Mouse (Mus musculus): ENCODE results near the gene Plekhm3.

The Plekhm3 gene

DNA sequence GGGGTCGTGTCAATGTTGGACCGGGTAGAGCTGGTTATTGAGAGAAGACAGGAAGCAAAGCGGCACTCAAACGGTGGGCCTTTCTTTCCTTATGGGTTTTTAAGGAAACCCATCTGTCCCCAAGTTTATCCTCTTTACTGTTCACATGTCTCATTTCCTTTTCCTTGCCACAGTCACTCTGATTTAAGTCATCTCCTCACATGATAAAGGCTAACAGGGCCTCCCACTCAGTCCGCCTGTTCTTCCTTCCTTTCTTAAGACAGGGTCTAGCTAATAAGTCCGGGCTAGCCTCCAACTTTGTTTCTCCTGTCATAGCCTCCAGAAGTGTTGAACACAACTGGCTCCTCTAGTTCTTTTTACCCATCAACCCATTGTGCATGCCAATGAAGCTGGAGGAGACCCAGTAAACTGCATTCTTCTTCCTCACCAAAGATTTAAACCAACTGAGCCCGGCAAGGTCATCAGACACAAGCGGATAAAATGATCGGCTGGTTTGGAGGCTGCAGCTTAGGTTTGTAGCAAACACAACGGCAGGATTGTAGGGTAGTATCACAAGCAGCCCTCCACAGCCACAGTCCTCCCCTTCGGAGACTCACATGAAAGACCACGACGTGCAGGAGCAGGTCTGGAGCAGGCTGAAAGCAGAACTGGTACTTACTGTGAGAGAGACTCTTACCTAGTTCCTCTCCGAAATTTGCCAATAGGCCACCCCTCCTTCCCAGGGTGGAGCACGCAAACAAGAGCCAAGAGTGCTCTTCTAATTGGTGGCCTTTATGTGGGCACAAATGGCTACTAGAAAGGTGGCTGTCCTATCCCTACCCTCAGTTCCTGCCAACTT is 29.0 kb downstream of the Plekhm3 start:
- DNase-seq, result no peak

DNA sequence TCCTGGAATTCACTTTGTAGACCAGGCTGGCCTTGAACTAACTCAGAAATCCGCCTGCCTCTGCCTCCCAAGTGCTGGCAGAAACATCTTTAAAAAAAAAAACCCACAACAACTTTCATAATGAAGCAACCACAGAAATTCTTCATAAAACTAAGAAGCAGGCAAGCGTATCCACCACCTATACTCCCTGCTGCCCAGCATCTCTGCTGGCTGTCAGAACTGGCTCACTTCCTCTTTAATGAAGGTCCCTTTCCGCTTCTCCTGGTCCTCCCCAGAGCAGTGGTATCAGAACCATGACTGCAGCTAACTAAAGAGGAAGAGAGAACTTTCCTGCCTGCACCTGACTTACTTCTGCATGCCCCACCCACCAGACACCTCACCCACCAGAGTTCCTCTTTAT is 31.0 kb downstream of the Plekhm3 start:
- DNase-seq, result no peak

DNA sequence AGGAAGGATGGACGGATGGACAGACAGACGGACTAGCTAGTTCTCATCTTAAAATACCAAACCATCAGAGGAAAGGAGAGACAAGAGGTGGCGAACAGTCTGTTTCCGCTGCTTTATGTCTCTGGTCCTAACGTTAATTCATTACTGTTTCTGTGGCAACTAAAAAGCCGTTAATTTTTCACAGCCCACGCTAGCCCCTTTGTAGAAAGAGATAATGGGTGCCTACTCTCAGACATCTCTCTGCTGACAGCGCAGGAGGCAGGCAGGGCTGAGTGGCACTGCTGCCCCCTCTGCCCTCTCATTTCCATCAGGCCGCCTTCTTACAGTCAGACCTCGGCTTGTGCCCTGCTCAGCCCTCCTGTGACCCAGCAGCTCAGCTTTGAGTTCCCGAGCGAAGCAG is 32.3 kb downstream of the Plekhm3 start:
- DNase-seq, result no peak

DNA sequence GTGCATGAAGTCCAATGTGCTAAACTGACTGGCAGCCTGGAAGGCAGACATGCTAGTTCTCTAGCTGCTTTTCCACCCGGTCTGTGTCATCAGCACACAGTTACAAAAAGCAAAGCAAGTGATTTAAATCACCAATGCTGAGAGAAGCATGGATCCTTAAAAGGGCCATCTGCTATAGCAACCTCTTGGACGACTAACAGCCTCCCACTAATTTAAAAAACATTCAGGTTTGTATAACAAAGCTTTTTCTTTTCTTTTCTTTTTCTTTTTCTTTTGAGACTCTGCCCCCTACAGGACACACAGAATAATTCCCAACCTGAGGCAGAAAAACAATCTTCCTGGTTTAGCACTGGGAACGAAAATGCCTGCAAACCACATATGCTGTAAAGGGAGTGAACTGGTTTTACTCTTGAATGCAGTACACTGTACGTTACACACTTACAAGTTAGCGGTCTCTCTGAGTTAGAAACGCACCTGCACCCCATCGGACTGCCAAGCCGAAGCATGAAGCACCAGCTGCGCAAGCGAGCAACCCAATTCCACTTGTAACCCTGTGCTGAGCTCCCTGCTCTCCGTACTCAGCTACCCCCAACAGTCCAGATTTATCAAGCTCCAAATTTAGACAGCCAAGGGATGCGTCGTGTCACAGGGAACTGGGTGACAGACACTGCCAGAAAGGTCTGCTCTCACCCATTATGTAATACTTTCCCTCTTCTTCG is 37.7 kb downstream of the Plekhm3 start:
- DNase-seq, result peak; percentile 18

DNA sequence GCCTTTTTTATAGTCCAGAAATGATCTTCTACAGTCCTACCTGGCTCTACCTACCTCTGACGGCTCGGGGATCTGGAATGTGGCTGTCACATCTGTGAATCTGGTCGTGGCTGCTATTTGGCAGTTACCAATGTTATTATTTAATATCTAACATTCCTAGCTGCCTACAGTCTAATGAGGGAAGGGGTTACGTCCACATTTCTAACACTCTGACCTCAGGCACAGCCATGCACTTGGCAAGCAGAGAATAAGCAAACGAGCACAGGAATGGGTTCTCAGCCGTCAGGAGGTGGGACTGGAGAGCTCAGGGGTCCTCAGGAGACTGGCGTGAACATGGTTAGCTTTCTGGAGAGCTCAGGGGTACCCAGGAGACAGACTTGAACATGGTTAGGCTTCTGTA is 38.7 kb downstream of the Plekhm3 start:
- no peak for DNase-seq

DNA sequence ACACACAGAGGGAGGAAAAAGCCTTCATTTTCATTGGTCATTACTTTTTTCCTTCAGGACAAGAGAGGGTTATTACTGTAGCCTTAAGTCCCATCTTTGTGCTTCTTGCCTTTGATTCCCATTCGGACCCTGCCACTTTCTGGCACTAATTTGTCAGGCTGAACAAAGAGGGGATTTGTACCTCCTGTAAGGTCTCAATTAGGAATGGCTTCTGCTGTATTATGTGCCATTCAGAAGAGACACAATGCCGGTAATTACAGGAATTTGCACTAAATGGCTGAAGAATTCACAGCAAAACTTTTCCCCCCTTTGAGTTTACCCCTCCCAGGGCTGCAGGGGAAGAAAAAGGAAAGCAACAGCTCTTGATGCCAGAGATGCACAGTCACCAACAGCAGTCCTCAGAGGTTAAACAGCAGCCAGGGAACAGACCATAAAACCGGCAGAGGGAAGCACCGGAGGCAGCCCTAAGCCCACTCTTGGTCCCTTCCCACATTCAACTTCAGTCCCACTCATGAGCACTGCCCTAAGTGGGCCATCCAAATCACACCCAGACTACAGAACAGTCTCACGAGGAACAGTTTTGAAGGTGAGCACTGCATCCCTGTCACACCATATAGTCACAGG is 39.6 kb downstream of the Plekhm3 start:
- no peak for DNase-seq

DNA sequence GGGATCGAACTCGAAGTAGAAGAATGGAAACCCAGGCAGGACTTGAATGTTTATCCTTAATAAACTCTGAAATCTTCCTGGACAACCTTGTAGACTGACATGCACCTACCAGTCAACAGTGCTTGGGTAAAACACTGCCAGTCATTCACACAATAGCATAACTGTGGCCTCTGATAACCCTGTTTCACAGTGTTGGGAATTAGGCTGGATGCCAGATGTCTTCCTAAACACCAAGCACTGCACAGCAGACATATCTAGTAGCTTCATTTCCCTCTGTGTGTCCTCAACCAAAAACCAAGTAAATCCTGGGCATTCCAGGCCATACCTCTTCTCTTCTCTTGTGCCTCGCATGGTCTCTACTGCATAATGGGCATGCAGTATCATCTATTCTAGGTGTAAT is 42.3 kb downstream of the Plekhm3 start:
- no peak for DNase-seq

DNA sequence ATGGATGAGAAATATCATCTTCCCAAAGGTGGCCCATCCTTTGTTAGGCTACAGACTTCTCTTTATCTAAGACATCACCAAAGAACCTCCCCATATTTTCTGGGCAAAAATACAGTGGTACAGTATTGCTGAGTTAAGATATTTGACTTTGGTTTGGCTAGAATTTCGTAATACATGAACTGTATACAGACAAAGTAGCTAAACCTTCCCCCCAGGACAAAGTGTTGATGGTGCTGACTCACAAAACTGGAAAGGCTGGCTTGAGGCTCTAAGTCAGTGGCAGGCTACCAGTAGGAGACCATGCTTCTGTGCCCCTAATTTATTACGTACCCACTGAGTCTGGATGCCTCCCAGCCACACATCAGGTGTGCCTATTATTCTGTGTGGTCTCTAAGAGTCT is 48.9 kb downstream of the Plekhm3 start:
- DNase-seq, result no peak

DNA sequence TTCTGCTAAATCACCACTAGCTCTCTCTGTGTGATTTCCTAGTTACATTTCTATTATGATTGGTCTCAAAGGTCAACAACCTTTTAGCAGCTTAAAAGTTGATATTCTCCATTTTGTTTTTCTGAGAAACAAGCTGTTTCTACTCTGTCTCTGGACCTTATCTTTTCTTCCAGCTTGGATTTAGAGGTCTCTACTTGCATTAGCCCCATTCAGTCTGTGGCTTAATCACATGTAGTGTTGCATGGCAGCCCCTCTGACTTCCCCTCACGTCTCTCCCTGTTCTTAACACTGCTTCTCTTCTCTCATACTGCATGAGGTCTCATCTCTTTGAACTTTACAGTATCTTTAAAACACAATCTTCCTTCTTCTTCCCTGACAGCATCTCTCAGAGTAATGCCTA is 50.4 kb downstream of the Plekhm3 start:
- DNase-seq, result no peak

DNA sequence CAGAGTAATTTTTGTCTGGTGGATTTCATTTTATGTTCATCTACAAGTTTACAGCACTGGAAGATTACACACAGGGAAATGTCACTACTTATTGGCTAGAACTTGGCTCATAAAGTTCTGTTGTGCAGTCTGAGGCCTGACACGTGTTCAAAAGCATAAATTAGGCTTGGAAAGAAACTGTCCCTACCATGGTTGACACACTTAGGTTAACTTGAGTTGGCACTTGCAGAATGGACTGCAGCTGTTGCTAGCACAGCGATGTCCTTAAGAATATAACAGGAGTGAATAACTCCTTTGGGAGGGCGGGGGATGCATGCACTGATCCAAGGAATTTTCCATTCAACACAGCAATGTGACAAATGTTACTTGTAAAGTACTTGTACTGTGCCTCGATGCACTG is 53.2 kb downstream of the Plekhm3 start:
- DNase-seq, result no peak

DNA sequence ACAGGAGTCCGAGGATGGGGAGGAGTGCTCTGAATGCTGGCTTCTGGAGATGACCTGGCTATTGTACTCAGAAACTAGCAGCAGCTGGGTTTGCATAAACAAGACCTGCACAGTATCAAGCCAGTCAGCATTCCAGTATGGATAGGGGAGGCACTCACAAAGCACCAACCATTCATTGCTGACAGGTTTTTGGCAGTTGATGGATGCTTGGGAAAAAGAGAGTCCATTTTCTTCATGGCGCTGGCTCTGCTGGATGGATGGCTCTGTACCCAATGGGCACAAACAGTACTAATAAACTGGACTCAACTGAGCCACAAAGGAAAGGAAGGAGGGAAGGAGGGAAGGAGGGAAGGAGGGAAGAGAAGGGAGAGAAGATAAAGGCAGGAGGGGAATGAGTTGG is 53.8 kb downstream of the Plekhm3 start:
- no peak for DNase-seq

DNA sequence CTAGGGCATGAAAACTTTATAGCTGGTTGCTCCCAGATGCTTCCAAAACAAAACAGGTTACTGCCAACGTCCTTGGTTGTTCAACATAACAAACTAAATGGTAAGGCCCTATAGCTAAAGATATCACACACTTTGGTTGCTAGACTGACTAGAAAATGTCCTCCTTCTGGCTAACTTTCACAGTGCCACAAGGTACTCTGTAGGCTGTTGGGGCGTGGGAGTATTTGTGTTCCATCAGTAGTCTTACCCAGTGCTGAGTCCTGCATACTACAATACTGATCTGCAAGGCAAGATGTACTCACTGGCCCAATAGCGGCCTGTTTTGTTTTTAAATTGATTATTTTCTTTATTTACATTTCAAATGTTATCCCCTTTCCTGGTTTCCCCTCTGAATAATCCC is 56.9 kb downstream of the Plekhm3 start:
- DNase-seq, result no peak

DNA sequence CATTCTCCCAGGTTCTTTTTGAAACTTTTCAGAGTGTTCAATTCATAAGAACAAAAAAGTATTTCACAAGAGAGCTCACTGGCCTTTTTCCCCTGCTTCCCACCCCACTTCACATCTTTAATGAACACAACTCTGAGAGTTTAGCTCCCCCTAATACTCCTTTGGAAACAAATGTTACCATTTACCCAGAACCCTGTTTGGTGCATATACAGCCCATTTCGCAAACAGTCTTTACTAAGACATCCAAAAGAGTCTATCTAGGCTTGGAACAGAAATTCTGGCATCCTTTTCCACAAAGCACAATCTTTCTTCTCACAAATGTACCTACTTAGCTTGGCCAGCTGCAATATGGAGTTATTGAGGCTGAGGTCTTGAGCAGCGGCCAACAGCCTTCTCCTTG is 59.1 kb downstream of the Plekhm3 start:
- no peak for DNase-seq

DNA sequence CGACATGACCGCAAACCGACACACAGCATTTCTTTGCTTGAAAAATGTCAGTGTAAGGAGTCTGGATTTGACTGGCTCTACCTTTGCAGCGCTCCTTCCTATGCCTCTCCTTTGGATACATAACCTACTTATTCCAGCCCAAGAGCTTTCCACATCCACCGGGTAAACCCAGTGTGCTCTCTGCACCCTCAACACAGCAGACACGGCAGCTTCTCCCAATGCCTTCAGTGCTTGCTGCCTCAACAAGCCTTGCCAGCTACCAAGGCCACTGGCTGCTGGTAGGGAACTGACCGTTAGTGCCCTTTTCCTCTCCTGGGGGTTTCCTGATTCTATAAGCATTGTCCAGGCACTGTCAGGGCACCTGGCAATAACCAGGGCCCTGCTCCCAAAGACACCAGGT is 62.8 kb downstream of the Plekhm3 start:
- DNase-seq, result no peak

DNA sequence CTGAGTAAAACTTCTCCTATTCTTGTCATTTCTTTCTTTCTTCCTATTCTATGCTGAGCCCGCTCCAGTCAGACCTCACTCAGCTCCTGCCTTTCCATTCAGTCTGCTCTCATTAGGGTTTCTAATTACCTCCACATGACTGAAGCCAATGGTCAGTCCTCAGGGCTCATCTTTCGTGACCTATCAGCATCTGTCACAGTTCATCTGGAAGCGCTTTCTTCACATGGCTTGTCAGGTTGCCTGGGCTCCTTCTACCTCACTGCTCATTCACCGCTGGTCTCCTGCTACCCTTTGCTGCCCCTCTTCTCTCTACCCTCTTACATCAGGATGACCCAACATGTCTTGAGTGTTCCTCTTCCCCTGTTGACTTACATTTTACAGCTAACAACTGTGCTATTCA is 65.3 kb downstream of the Plekhm3 start:
- no peak for DNase-seq

DNA sequence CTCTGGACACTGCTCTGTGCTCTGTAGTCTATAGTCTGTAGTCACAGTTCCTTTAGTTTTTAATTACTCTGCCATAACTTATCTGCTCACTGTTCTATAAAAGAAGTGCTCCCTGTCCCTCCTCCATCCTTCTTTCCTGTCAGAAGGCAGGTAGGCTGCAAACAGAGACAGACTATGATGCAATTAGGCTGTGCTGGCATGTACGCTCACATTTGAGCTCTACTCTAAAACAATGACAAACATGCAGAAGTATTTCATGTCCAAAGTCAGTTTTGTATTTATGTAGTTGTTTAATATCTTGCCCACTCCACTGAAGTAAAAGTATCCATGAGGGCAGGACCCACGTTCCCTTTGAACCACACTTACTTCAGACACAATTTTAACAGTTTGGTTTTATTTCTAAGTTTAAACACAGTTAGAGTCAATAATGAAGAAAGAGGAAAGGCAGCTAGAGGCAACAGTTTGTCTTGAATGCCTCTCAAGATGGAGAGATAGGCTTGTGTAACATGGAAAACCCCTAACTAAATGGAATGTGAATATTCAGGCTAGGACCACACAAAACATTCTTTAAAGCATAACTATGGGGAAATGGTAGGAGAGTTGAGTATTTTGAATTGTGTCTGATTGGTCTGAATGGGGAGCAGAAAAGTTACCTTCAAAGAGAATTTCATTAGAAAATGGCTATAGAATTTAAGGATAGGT is 69.0 kb downstream of the Plekhm3 start:
- DNase-seq, result no peak

DNA sequence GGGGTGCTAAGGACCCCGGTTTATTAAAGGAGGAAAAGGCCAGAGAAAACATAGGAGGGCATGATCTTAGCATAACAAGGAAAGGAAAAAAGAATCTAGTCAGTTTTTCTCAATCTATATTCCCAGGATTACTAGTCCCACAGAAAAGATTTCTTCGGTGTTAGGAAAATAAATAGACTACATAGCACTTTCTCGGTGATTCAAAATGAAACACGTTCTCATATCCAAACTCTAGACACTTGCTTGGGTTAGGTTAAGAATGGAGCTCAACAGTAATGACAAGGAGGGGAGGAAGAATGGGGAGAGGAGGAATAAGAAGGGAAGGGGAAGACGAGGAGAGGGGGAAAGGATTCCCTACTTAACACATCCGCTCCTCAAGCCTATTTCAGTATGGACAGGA is 69.9 kb downstream of the Plekhm3 start:
- no peak for DNase-seq

DNA sequence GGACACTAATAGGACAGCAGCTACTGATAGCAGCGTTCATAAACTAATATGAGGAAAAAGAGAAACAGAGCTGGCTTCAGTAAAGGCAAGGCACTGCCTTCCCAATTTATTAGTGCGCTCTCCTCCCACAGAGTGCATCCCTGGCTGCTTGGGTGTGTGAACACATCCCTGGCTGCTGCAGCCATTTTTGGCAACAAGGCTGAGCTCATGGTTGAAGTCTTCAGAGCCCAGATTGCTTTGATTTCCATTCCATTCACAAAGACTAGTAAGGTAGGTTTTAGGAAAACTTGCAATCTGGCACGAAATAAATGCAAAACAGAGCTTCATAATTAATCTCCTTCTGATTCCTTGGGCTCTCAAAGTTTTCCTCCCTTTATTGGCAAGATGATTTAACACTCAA is 71.3 kb downstream of the Plekhm3 start:
- DNase-seq, result no peak

DNA sequence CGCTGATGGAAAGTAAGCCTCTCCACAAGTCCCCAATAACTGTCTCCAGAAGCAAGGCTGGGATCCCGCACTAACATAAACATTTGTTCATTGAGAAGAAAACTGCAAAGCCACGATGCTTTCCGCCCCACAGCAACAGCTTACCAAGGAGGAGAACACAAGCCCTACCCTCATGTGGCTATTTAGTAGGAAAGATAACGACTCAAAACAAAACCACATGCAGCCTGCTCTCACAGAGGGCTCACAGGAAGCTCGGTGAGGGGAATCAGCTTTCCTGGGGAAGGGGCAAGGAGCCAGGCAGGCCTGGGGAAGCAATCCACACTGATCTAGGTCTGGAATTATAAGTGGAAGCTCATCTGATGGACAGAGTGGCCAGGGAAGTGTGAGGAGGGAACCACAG is 72.6 kb downstream of the Plekhm3 start:
- DNase-seq, result no peak

DNA sequence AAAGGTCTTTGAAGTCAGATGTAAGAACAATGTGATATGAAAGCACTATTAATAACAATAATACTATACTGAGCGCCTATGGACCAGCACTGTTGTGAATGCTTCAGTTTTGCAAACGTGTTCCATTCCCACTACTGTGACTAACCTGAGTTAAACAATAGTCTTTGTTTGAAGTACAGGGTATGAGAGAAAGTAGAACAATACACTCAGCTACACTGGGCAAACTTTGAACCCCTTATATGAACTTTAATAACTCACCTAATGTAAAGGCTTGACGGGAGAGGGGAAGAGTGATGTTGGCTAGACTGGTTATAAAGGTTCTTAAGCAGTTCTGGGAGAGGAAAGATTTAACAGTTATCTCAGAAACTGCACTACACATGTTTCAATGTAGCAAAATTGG is 76.0 kb downstream of the Plekhm3 start:
- DNase-seq, result no peak

DNA sequence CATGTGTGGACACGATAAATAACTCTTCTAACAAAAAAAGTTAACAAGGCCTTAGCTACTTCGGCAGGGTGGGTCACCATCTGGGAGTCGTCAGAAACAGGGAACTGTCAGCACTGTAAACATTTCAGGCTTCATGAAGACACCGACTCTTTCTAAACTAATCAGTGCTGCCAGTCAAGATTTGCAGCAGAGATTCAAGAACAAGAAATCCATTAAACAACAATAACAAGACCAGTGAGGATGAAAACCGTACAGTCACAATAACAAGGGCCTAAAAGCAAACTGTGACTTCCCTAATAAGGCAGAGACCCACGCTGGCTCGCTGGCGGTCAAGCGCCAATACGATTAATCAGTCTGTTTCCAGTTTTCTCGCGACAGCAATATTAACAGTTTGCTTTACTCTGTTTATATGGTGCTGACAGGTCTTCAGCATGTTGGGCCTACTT is 77.8 kb downstream of the Plekhm3 start:
- no peak for DNase-seq

DNA sequence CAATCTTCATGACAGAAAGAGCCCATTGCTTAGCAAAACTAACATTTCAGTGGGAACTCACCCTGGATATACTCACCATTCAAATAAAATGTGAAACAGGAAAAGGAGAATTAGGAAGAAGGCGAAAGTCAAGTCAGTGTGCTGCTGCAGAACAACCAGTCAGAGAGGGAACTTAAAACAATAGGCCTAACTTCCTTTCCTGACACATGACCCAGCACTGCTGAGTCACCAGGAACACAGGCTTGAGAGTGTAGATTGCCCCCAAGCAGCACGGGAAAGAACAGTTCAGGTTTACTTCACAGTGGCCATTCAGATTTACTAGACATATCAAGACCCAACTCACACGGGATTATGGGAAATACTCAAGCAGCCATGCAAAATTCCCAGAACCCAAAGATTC is 80.3 kb downstream of the Plekhm3 start:
- DNase-seq, result no peak

DNA sequence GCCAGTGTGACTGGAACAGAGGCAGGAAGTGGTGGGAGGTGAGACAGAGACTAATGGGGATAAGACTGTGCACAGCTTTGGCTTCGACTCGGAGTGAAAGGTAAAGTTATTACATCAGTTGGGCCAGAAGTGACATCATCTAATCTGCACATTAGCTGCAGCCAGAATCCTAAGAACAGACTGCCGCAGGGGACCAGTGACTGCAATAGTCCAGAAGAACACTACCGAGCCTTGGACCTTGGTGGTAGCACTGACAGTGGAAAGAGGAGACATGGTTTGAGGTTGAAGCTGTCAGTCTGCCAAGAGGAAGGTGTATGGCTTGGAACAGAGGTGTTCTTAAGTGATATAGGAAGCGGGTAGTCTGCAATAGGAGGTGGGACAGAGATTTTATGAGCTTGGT is 80.9 kb downstream of the Plekhm3 start:
- DNase-seq, result no peak

DNA sequence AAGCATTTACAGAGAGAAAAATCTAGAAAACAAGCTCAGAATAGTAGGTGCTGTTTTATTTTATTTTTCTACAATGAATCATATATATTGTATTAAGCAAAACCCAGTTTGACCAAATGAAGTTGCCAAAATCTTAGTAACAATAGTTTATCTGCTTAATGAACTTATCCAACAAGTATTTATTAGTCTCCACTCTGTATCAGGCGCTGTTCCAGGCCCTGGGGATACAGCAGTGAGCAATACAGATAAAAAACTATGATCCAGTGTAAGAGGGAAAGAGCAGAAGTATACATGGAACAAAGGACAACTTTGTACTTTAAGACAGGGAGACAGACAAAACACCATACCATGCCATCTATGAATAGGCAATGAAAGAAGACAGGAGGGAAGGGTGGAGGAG is 81.5 kb downstream of the Plekhm3 start:
- no peak for DNase-seq
